Mouse (Mus musculus) ES-E14 (cell line): ENCODE data around the gene Rnf43.

ENCODE experiments used
- HCFC1 ChIP-seq: IDR thresholded peaks from 2 replicates; pipeline ENCODE4 v1.6.1; 2012; ENCODE audit warnings: low read length, inconsistent platforms, borderline replicate concordance; ENCODE audit not compliant: insufficient read depth
- MAFK ChIP-seq: IDR thresholded peaks from 2 replicates; pipeline ENCODE4 v1.6.1; 2014; ENCODE audit warnings: mild to moderate bottlenecking, low read depth, low read length, inconsistent platforms; ENCODE audit not compliant: insufficient read depth
- ZC3H11A ChIP-seq: IDR thresholded peaks from 2 replicates; pipeline ENCODE4 v1.6.1; 2012; ENCODE audit warnings: low read depth, mild to moderate bottlenecking, inconsistent platforms, low read length, borderline replicate concordance

DNA sequence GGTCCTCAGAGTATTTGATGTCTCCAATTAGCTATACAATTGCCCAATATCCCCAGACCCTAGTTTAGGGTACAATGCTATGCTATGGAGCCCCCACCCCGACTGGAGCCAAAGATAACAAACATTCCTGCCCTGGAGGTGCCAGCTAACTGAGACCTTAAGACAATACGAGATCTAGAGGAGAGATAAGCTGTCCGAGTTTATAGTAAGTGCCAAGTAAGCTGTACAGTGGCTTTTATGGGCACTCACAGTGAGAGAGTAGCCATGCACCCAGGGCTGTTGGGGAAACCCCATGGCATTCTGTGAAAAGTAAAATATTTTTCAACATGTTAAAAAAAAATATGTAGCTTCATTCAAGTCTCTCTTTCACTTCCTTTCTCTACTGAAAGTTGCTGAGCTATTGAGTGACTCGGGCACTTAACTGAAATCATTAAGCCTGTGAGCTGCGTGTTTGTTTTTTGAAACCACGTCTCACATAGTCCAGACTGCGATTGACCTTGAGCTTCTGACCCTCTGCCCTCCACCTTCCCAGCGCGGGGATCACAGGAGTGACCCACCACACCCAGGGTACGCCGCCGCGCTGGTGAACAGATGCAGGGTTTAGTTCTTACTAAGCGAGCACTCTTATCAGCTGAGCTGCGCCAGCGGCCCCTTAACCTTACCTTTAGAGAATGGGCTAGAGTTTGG, 27.7 kb downstream of the Rnf43 start:
- TF ChIP-seq MAFK = no peak
- no peak for TF ChIP-seq ZC3H11A
- no peak for TF ChIP-seq HCFC1
